Mouse (Mus musculus): Measurements from ENCODE around the gene Zfand2b.

Zfand2b gene

DNA sequence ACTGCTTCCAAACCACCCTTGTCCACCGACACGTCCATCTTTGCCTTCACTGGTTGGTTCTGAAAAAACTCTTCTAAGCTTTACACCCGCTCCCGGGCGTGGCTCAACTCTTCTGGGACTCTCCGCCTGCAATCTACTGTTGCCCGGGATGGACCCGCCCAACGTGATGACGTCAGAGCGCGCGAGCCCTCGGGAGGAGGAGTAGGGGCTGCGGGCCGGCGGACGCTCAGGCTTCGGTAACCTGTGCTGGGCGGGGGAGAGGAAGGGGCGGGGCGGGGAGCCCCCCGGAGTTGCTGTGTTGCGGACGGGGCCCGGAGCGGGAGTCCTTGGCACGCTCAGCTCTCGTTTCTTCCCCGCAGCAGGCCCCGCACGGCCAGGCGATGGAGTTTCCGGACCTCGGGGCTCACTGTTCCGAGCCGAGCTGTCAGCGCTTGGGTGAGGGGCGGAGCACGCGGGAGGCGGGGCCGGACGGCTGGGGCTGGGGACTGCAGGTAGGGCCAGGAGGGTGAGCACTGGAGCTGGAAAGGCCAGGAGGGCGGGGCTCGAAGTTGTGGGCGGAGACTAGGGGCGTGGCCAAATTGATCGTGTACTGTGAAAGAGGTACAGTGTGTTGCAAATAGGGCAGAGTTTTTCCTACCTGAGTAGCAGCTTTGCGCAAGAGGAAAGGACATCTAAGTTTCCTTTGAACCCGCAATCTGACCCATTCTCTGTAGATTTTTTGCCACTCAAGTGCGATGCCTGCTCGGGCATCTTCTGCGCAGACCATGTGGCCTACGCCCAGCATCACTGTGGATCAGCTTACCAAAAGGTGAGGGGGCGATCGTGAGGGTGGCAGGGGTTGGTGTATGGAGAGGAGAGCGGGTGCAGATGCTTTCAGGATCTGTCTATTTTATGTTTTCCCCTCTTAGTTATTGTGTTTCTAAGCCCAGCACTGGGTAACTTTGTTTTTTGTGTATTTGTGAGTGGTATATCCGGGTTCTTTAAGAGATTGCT is at the start of gene Zfand2b:
Gene Zfand2b, plus strand, starts transcription at position 175 of the 993 bp plus-strand sequence.
- DNase-seq (ENCODE audit: low spot score), result peak; percentile 96

DNA sequence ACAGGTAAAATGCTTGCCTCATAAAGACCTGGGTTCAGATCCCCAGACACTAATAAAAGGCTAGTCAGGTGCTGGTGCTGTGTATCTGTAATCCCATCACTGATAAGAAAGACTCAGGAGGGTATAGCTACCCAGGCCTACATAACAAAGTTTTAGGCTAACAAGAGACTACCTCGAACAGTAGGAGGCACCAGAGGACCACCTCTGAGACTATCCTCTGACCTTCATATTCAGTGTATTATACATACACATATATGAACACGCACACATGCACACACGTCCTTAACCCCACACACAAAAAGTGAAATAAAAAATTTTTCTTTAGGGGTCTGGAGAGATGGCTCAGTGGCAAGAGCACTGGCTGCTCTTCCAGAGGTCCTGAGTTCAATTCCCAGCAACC is 46.2 kb upstream of the Zfand2b start:
- DNase-seq (ENCODE audit: low spot score), result peak; percentile 23

GRCm38 (mm10) chr1:75124346-75125321 is 43.8 kb upstream of the Zfand2b start, which contains the start of gene Nhej1:
TSS of gene Nhej1 (minus strand) at chr1:75125200.
- peak; percentile 91 for DNase-seq (ENCODE audit: low spot score)

DNA sequence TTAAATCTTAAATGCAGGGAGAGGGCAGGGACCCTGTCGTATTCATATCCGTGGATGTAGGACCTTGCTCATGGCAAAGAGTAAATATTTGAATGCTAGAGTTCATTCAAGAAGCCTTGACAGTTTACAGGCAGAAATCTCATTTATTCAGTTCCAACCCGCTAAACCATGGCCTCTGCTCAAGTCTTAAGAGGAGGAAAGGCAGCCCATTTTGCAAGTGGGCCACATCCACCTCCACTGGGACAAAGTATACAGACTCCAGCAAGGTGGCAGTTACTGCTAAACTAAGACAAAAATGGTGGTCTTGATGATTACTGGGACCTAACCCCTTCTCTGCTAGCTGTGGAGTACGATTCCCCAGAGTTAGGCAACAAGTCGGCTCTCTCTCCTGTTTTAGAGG is 43.0 kb upstream of the Zfand2b start:
- DNase-seq (ENCODE audit: low spot score), result no peak

DNA sequence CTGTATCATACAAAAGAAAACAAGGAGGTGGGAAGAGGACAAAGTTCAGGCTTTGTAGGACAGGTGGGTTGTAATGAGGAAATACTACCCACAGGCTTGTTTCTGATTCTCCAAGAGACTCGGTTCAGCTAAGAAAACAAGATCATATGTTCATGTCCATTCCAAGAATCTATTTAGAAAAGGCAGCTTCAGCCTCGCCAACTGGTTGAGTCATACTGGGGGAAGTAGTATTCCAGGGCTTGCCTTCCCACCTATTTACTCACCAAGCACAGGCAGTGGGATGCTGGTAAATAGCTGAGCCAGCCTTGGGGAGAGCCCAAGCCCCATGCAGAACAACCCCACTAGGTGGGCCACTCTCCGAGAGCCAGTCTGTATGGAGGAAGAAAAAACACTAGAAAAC is 39.8 kb upstream of the Zfand2b start:
- no peak for DNase-seq (ENCODE audit: low spot score)

- DNase-seq (ENCODE audit: low spot score), result no peak
Measured at GRCm38 (mm10) chr1:75133421-75134207, 34.8 kb upstream of the Zfand2b start, which contains the start of gene Slc23a3. TSS of gene Slc23a3 (minus strand) at chr1:75133890.

- DNase-seq (ENCODE audit: low spot score), result no peak
Measured at GRCm38 (mm10) chr1:75136293-75136692, 32.2 kb upstream of the Zfand2b start.

GRCm38 (mm10) chr1:75136730-75137129 is 31.7 kb upstream of the Zfand2b start:
- no peak for DNase-seq (ENCODE audit: low spot score)

GRCm38 (mm10) chr1:75138448-75138847 is 30.0 kb upstream of the Zfand2b start:
- DNase-seq (ENCODE audit: low spot score), result no peak

DNA sequence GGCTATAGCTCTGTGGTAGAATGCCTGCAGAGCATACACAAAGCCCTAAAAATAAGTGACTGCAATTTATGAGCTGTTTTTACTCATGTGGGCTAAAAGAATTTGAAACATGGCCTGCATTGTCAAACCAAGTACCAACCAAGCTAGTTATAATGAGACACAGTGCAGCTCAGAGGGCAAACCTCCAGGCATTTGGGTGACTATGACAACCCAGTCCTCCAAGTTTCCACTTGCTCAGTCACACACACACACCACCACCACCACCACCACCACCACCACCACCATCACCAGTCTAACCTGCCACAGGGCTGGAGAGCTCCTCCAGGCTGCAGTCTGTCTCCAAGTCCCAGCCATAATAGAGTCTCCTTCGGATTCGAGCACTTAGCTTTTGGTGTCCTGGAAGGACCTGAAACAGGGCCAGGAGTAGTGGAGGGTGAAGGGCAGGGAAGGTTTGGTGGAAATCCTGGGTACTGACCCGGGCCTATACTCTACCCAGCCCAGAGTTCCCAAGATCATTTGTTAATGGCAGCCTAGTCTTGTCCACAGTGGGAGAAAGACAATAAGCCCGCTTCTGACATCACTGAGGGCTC is 27.8 kb upstream of the Zfand2b start:
- peak; percentile 15 for DNase-seq (ENCODE audit: low spot score)

DNA sequence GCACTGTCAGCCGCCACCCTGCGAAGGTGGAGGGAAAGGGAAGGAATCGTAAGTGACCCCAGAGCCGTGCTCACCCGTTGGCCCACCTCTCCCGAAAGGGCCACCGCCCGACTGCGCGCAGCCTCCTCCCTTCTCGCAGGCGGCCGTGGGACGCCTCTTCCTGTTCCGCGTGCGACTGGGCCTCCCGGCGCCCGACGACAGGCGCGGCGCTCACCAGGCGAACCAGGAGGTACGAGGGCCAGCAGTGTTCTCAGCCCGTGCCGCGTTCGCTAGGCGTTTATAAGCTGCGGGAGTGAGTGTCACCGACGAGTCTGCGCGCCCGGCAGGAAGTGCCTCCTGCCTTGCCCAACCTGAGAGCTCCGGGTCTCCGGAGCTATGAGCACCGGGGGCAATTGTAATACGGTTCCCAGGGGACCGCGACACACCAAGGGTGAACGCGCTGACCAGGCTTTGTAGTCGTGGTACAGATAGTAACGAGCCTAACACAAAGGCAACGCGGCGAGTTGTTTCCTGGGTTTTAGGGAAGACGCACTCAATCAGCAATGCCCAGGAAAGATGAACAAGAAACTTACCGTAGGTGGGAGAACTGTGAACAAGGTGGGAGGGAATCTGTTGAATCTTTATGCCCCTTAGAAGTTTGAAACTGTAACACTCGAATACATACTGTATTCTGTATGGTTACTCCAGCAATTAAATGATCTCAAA is 26.8 kb upstream of the Zfand2b start:
- DNase-seq (ENCODE audit: low spot score), result peak; percentile 81

GRCm38 (mm10) chr1:75142301-75143261 is 25.9 kb upstream of the Zfand2b start, which contains the start of the genes Cnppd1 and Retreg2:
TSS of gene Cnppd1 (minus strand) at chr1:75142711.
TSS of gene Retreg2 (plus strand) at chr1:75142778.
- DNase-seq (ENCODE audit: low spot score), result peak; percentile 97

GRCm38 (mm10) chr1:75145589-75145988 is 22.9 kb upstream of the Zfand2b start:
- no peak for DNase-seq (ENCODE audit: low spot score)

DNA sequence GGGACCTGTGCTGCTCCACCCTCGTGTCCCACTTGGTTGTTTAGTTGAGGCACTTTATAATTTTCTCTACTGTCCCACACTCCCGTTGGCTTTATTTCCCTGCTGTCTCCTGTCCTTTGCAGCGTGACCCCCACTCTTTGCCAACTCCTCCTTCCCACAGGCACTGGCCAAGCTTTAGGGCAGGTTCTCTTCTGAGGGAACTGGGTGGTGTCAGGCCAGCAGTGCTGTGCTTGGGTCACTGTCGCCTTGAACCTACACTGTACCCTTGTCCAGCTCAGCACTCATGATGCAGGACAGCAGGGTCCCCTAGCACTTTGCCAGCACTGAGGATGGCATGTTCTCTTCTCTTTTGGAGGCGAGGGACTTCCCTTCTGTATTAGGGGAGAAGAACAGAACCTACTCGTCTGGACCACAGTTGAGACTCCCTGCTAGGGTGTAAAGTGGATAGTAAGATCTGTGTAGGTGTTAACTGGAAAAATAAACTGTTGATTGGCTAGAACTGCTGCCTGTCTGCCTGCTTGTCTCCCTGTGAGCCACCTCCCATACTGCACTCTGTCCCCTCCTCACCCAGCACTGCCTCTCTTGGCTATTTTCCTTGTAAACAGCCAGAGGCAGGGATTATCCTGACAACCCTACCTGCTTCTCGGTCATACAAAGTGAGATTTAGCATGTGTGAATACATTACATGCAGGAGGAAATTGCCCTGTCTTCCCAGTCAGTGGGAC is 20.9 kb upstream of the Zfand2b start:
- no peak for DNase-seq (ENCODE audit: low spot score)

DNA sequence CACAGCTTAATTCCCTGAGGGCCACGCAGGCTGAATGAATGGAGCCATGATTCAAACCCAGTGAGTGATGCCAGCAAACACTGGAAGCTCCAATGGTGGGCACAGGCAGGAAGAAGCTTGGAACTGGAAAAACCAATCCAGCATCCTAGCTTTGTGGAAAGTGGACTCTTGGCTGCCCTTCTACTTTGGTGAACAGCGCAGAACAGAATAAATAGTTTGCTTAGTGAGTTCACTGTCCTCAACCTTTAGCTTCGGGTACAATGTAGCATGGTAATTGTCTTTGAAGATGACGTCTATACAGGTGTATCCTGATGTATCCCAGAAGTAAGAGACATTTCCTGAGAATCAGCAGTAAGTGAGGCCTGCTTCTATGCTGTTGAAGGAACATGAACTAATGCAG is 19.7 kb upstream of the Zfand2b start:
- no peak for DNase-seq (ENCODE audit: low spot score)

DNA sequence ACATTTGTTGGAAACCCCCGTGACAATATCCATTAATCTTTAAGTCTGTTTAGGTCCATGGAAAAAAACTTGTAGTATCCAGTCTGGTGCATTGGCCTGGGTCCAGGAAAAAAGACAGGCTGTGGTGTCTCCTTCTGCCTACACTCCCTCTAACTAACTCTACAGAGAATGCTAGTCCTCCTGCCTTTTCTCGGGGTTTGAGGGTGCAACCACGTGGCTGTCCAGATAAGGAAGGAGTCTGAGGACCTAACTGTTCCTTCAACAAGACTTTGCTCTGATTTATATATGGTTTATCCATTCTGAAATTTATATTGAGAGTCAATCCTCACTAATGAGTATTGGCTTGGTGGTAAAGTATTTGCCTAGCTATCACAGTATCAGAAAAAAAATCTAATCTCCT is 12.6 kb upstream of the Zfand2b start:
- no peak for DNase-seq (ENCODE audit: low spot score)

DNA sequence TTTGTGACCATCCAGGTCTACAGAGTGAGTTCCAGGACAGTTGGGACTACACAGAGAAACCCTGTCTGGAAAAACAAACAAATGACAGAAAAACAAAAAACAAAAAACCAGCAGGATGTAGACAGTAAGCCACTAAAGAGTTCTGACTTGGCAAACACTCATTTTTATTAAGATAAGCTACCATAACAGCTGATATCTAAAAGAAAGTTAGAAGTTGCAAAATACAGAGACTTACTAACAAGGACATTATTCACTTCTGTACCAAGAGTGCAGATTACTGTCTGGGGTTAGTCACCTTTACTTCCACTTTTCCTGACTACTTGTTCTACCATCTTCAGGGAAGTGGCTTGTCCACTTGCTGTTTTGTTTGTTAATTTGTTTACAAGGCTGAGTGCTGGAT is 9.5 kb upstream of the Zfand2b start:
- DNase-seq (ENCODE audit: low spot score), result no peak

- DNase-seq (ENCODE audit: low spot score), result no peak
Measured at GRCm38 (mm10) chr1:75159540-75160255, 8.7 kb upstream of the Zfand2b start.

Measured in T-cell, adult 2 months (primary cell).